Mouse (Mus musculus): ENCODE data around the gene AU040320. TPM values are rescaled to one million over a fixed set of nuclear protein-coding genes. Genes with fewer than 3 reads are reported as not detected.

The AU040320 gene
- total RNA-seq (2021) = 10 to 100 TPM; 54.6 to 57.3 TPM

- intact Hi-C loops (cut with DNase I) = no loop called here
- DNase-seq (ENCODE audit: extremely low spot score in 1 of 2, low spot score in 2 of 2) = peak; percentile 96 to 98
Measured at GRCm38 (mm10) chr4:126753268-126754230, at the start of gene AU040320, which contains the start of gene Ncdn. TSS of gene AU040320 (plus strand) at chr4:126753544. TSS of gene Ncdn (minus strand) at chr4:126753438.

- intact Hi-C loops (cut with DNase I) = no loop called here
- no peak for DNase-seq (ENCODE audit: extremely low spot score in 1 of 2, low spot score in 2 of 2)
Measured at GRCm38 (mm10) chr4:126706630-126707438, 46.5 kb upstream of the AU040320 start.

GRCm38 (mm10) chr4:126707439-126707826 lies 45.9 kb upstream of the AU040320 start:
- no peak for DNase-seq (ENCODE audit: extremely low spot score in 1 of 2, low spot score in 2 of 2)
- intact Hi-C loops (cut with DNase I) = no loop called here

- intact Hi-C loops (cut with DNase I) = no loop called here
- no peak for DNase-seq (ENCODE audit: extremely low spot score in 1 of 2, low spot score in 2 of 2)
Measured at GRCm38 (mm10) chr4:126732111-126732510, 21.2 kb upstream of the AU040320 start.

- intact Hi-C loops (cut with DNase I) = no loop called here
- no peak for DNase-seq (ENCODE audit: extremely low spot score in 1 of 2, low spot score in 2 of 2)
Measured at GRCm38 (mm10) chr4:126732531-126733380, 20.6 kb upstream of the AU040320 start.

GRCm38 (mm10) chr4:126734001-126734603 lies 19.2 kb upstream of the AU040320 start:
- DNase-seq (ENCODE audit: extremely low spot score in 1 of 2, low spot score in 2 of 2) = no peak
- intact Hi-C loops (cut with DNase I) = no loop called here

GRCm38 (mm10) chr4:126734700-126735381 lies 18.5 kb upstream of the AU040320 start:
- intact Hi-C loops (cut with DNase I) = no loop called here
- no peak for DNase-seq (ENCODE audit: extremely low spot score in 1 of 2, low spot score in 2 of 2)

GRCm38 (mm10) chr4:126735382-126736000 lies 17.9 kb upstream of the AU040320 start:
- intact Hi-C loops (cut with DNase I) = no loop called here

GRCm38 (mm10) chr4:126736001-126736414 lies 17.3 kb upstream of the AU040320 start, which contains the start of gene Tfap2e:
TSS of gene Tfap2e (minus strand) at chr4:126736240.
- intact Hi-C loops (cut with DNase I) = no loop called here
- DNase-seq (ENCODE audit: extremely low spot score in 1 of 2, low spot score in 2 of 2) = peak in 1 of 2 experiments; percentile 62

More at GRCm38 (mm10) chr4:126735382-126736000, 17.9 kb upstream of the AU040320 start:
- no peak for DNase-seq (ENCODE audit: extremely low spot score in 1 of 2, low spot score in 2 of 2)

GRCm38 (mm10) chr4:126739966-126740676 lies 13.2 kb upstream of the AU040320 start:
- no peak for DNase-seq (ENCODE audit: extremely low spot score in 1 of 2, low spot score in 2 of 2)
- intact Hi-C loops (cut with DNase I) = no loop called here

- intact Hi-C loops (cut with DNase I) = loop anchor here (1.0 kb wide), 1 partner anchor 141 kb away; no protein-coding TSS in a partner anchor
- peak; percentile 80 to 82 for DNase-seq (ENCODE audit: extremely low spot score in 1 of 2, low spot score in 2 of 2)
Measured at GRCm38 (mm10) chr4:126741448-126741847, 11.9 kb upstream of the AU040320 start.

GRCm38 (mm10) chr4:126742976-126743375 lies 10.4 kb upstream of the AU040320 start:
- intact Hi-C loops (cut with DNase I) = loop anchor here (2.0 kb wide), 1 partner anchor 186 kb away; the partner anchor contains the start of gene Clspn
- no peak for DNase-seq (ENCODE audit: extremely low spot score in 1 of 2, low spot score in 2 of 2)

- intact Hi-C loops (cut with DNase I) = loop anchor here (2.0 kb wide), 1 partner anchor 187 kb away; the partner anchor contains the start of gene Clspn
- DNase-seq (ENCODE audit: extremely low spot score in 1 of 2, low spot score in 2 of 2) = peak in 1 of 2 experiments; percentile 45
Measured at GRCm38 (mm10) chr4:126743713-126744112, 9.6 kb upstream of the AU040320 start.

GRCm38 (mm10) chr4:126744831-126745230 lies 8.5 kb upstream of the AU040320 start:
- DNase-seq (ENCODE audit: extremely low spot score in 1 of 2, low spot score in 2 of 2) = no peak
- intact Hi-C loops (cut with DNase I) = no loop called here

- intact Hi-C loops (cut with DNase I) = no loop called here
- DNase-seq (ENCODE audit: extremely low spot score in 1 of 2, low spot score in 2 of 2) = peak in 1 of 2 experiments; percentile 63
Measured at GRCm38 (mm10) chr4:126745506-126746193, 7.7 kb upstream of the AU040320 start.

Measured in left cerebral cortex, postnatal 10 days (tissue).